Mouse (Mus musculus) thymus, adult 2 months (tissue): ENCODE measurements around the gene Prtg.

Experiments
- CTCF ChIP-seq: fragments of 200-500 bp; IDR thresholded peaks from 2 replicates; pipeline ENCODE4 v1.5.1; 2012; ENCODE audit warnings: mild to moderate bottlenecking, control low read depth, low read length, moderate library complexity, borderline replicate concordance; ENCODE audit not compliant: control insufficient read depth, poor library complexity, insufficient read depth; ENCODE audit errors: extremely low read depth
- POLR2A ChIP-seq: fragments of 200-500 bp; IDR thresholded peaks from 2 replicates; pipeline ENCODE4 v1.6.1; 2012; ENCODE audit warnings: mild to moderate bottlenecking, low read length, control low read depth, moderate library complexity; ENCODE audit not compliant: control insufficient read depth, poor library complexity, insufficient read depth; ENCODE audit errors: extremely low read depth

DNA sequence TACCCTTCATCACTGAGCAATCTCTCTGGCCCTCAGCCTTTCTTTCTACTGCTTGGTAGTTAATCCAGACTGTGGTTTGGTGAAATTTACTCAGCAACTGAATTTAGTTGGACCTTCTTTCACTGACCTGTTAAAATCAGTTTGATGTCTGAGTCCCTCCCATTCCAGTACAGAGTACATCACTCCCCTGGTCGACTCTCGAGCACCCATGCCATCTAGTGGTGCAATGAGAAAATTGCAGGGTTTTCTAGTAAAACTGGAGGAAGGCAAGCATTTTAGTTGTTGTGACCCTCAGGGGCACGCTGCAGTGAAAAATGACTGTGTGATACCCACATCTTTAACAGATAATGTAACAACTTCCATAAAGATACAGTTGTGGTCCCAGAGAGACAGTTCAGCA, 77.3 kb downstream of the Prtg start:
- no peak for TF ChIP-seq CTCF
- no peak for TF ChIP-seq POLR2A
